Mouse (Mus musculus): ENCODE results near the gene Helz. TPM values are rescaled to one million over a fixed set of nuclear protein-coding genes. Genes with fewer than 3 reads are reported as not detected.
"Not testable (repeated sequence)": the region's sequence is repeated elsewhere in the genome, so short reads cannot be mapped to it uniquely, and the experiment has no call there.

Helz gene
- polyA plus RNA-seq, 1 experiment: 8.9 TPM

DNA sequence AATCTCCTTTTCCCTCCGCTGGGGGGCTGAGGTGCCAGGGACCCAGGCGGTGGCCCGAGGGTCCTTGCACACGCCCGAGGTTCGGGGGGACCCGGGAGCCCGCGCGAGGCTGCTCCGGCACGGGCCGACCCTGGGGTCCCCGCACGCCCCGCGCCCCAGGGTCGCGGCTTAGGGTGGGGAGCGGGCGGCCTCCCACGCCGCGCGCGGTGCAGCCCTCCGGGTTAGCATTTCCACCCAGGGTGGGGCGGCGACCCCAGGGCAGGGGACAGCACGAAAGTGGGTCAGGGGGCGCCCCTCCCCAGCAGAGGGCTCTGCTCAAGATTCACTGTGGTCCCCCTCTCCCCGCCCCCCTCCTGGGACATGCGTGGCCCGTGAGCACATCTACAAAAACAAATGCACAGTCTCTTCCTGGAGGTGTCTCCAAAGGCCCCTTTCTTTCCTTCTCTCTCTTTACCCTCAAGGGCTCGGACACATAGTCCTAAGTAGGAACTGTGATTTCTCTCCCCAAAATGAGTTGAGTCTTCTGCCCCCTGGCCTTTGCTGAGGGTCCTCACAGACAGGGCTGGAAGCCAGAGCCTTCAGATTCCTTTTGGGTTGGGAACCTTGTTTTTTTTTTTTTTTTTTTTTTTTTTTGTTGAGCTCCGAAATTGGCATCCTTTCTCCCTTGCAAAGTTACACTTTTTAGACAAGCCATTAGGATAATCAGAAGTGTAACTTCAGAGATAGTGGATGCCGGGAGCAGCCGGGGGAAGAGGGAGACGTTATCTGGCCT is 660 bp downstream of the Helz start:
- no peak for DNase-seq (ENCODE audit: low read depth)

DNA sequence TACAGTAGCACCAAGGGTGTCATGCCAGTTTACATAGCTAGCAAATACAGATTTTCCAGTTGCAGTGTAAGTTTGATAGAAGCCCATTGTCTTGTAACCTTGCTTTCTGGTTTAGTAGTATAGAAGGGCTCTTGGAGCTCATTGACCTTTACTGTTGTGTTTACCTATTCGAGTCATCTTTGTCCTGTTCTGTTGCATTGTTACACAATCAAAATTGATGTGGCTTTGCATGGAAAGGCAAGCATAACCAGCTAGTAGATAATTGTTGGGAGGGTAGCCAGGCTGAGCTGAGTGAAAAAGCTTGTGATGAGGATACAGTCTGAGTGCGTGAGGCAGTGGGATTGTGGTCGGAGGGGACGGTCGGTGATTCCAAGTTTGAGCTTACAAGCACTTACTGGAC is 12.1 kb downstream of the Helz start:
- DNase-seq (ENCODE audit: low read depth): no peak

DNA sequence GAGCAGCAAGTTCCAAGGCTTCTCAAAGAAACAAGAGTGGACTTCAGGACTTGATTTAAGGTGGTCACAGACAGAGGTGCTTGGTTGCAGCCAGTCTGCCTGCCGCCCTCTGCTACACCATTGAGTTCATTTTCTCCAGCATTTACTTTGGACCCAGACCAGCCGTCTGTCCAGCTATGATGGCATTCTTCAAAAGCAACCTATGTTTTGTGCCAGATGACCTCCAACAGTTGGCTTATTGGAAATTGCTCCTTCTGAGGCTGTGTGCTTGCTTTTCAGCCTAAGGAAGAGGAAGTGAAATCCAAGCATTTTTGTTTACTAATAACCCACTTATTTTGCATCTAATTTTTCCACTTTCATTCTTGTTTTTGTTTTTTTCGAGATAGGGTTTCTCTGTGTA is 19.7 kb downstream of the Helz start:
- DNase-seq (ENCODE audit: low read depth): no peak

DNA sequence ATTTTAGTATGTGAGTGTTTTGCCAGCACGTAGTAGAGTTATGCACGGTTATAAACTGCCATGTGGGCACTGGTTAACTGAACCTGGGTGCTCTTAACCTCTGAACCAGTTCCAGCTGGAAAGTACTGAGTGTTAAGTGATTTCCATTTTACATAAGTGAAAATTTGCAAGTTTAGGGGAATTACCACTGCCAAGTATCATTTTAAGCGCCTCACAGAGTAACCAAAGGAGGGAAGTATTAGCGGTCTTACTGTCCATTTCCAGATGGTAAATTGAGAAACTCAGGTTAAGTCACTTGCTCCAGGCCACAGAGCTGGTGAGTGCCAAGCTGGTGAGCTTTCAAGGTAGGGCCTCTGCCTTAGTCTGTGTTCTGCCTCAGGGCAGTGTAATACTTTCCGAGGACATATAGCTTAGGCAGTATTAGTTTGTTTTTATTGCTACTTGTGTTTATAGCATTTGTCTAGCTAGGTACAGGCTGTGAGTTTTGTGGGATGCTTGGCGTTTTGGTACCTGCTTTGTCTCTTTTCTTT is 20.8 kb downstream of the Helz start:
- DNase-seq (ENCODE audit: low read depth): peak; percentile 65

DNA sequence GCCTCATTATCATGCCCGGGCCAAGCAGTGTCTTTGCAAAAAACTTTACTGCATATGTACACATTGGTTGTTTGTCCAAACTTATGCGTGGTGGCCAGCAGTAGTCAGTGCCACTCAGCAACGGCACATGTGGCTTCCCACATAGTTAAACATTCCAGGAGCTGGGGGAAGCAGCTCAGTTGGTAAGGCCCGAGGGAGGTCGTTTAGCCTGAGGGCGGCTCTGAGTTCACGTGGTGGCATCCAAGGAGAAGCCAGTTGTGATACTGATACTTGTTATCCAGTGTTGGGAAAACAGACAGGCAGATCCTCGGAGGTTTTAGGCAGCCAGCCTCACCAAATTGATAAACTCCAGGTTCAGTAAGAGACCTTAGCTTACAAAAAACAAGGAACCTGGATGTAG is 23.2 kb downstream of the Helz start:
- not testable (repeated sequence) for DNase-seq (ENCODE audit: low read depth)

DNA sequence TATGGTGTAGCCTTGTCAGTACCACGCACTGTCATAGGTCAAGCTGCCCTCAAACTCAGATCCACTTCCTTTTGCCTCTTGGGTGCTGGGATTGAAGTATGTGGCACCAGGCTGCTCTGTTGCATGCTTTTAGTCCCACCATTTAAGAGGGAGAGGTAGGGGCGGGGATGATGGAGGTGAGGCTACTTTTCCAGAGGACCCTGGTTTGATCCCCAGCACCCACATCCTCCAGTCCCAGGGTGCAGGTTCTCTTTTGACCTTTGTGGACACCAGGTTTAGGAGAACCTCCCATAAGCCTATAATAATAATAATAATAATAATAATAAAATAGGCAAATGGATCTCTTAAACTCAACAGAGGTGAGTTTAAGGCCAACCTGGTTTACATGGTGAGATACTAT is 23.6 kb downstream of the Helz start:
- no peak for DNase-seq (ENCODE audit: low read depth)

DNA sequence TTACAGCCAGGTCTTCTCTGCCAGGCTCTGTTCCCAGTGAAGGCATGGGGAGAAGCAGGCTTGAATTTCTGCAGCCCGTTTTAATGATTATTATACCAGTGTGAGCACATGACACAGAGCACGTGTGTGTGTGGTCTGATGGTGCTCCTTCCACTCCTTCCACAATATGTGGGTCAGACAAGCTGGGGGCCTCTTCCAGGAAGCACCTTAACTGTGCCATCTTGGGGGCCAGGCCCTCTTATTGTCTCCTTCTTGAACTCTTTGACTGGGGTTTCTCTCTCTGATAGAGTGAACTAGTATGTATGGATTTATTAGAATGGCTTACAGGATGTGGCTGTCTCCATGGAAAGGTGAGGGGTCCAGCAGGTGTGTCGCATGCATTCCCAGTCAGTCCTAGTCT is 24.8 kb downstream of the Helz start:
- no peak for DNase-seq (ENCODE audit: low read depth)

DNA sequence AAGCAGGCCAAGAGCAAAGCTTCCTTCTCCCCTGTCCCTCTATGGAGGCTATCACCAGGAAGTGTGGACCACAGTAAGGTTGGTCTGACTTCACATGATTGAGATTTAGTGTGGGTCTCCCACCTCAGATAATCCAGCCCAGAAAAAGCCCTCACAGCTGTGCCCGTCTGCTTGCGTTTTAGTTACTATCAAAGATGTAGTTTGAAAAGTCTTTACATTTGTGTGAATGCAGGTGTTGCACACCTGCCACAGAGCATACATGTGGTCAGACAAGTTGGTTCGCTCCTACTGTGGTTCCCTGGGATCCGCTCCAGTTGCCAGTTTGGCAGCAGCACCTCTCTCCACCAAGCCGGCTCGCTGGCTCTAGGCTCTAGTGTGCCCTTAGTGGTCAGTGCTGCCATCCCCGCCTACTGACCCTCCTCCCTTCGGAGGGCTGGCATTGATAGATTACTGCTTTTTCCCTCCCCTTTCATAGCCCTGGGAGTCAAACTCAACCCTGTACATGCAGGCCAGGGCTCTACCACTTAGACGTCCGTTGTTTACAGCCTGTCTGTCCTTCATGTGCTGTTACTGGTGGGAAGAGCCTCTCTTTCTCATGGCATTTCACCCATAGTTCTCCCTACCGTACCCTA is 25.4 kb downstream of the Helz start:
- DNase-seq (ENCODE audit: low read depth): peak; percentile 52

DNA sequence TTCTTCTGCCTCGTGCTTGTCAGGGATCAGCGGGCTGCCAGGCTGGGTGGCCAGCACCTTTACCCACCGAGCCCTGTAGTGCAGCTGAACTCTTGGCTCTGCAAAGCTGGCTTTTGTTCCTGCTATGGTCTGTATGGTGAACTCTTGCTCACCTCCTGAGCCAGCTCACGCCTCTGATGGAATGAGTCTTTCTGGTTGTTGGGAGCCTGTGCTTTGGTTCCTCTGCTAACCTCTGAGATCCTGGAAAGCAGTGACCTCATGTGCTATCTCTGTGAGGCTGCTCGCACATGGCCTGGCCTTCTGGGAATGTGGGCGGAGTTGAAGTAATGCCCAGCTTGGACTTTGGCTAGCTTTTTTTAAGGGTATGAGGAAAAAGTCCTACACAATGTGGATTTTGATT is 26.1 kb downstream of the Helz start:
- peak; percentile 12 for DNase-seq (ENCODE audit: low read depth)

DNA sequence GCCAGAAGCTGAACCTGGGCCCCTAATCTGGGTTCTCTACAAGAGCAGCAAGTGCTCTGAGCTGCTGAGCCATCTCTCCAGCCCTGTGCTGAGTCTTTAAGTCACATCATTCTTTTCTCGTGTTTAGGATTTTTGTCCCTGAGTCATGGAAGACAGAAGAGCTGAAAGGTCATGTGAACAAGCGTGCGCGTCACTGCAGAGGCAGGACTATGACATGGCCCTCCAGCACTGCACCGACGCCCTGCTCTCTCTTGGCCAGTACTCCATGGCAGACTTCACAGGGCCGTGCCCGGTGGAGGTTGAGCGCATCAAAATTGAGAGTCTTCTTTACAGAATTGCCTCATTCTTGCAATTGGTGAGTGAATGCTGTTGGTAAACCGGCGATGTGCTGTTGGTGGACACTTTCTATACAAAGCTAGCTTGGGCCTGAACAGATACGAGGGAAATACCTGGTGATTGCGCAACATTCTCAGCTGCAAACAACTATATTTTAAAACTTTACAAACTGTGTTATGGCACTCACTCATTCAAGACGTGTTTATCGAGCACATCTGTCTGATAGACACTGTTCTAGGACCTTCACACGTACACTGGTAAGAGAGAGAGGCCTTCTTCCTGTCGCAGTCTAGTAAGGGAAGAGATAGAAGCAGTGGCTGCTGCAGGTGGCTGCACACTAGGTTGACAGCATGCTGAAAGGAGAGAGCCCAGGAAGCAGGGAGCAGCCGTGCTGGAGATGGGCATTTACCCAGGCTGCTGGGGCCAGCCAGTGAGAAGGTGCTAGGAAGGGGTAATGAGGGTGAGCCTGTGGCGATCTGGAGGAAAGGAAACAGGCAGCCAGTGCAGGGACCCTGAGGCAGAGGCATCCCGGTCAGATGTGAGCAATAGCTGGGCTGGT is 27.3 kb downstream of the Helz start:
- DNase-seq (ENCODE audit: low read depth): no peak

DNA sequence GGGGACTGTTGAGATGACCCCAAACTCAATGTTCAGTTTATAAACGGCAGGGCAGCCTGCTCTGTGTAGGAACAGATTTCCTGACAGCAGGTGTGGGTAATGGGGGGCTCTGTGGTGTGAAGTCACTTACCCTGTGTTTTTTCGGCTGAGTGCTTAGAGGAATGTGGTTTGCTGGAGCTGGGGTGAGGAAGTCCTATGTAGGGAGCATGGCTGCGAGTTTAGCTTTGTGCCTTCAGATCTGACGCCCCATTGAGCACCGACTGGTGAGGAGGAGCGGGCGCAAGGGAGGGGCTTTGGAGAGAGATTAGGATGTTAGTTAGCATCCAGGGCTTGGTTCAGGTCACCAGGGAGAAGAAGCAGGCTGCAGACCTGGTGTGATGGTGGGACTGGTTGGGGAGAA is 28.5 kb downstream of the Helz start:
- no peak for DNase-seq (ENCODE audit: low read depth)

DNA sequence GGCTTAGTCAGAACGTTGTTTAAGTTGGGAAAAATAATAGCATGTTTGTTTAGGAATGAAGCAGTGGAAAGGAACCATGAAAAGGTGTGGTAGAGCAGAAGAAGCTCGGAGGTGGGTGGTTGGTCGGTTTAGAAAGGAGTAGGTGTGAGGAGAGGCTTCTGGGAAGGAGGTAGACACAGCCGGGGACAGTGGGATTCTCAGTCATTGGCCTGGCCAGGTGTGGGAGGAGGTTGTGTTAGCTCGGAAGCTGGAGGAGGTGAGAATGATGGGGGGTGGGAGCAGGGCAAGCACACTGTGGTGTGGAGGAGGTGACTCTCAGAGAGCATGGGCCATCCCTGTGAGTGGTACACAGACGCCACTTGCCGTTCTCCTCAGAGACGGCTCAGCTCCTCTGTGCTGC is 29.7 kb downstream of the Helz start:
- no peak for DNase-seq (ENCODE audit: low read depth)

DNA sequence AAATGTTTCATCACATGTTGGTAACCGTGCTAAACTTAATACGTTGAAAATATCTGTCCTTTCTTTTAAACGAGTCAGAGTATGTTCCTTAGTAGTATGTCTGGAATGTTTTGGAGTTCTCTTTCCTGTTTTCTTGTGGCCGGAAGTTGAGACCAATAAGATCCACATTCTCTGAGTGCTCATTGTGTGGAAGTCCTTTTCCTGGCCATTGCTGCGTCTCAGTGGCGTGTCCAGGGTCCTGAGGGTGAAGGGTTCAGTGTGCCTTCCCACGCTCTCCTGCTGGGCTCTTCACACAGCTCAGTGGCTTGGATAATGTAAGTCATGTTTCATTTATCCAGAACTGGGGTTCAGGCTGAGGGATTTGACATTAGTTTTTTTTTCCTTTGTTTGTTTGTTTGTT is 30.5 kb downstream of the Helz start:
- no peak for DNase-seq (ENCODE audit: low read depth)

DNA sequence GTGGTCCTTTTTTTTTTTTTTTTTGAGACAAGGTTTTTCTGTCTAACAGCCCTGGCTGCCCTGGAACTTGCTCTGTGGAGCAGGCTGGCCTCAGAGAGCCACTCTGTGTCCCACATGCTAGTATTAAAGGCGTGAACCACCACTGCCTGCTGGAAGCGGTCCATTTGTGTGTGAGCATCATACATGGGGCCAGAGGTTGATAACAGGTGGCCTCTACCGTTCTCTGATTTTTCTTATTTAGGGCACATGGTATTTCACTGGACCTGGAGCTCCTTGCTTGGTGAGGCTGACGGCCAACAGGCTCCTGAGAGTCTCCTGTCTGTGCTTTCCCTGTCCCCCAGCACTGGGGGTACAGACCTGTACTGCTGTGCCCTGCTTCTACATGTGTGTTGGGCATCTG is 33.1 kb downstream of the Helz start:
- no peak for DNase-seq (ENCODE audit: low read depth)

DNA sequence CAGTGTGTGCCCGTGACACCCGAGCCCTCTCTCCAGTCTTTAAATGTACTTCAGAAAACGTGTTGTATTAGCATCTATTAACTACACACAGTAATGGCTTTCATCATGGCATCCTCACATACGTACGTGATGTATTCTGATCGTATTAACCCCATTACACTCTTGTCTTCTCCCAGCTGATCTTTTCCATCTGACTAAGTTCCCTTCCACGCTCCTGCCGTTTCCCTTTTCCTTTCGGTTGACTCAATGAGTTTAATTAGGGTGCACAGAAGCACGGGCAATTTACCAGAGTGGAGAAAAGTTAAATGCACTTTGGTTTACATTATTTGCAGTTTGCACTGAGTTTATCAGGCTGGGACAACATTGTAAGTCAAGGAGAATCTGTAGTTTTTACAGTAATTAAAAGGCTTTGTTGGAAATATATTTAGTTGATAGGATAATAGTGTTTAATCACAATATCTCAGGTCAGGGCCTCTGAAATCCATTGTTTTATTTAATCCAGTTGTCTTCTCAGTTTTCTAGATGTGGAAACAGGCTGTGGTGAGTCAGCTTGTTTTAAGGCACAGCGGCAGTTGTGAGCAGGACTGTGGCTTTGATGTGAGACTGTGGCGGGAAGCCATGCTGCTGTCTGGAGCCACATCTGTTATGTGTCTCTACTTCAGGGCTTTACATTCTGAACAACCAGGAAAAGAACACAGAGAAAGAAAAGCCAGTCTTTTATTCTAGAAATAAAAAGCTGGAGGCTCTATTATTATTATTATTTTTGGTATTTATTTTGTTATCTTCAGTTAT is 37.1 kb downstream of the Helz start:
- no peak for DNase-seq (ENCODE audit: low read depth)

DNA sequence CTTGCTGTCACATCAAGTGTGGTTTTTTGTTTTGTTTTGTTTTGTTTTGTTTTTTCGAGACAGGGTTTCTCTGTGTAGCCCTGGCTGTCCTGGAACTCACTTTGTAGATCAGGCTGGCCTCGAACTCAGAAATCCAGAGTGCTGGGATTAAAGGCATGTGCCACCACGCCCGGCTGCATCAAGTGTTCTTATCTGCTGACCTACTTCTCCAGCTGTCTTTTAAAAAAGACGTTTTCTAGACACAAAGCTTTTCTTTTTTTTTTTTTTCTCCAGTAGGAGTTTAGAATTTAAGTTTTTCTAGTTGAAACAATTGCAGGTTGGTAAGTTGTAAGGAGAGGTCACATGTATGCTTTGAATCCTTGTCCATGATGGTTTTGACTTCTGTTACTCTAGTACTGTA is 38.4 kb downstream of the Helz start:
- DNase-seq (ENCODE audit: low read depth): not testable (repeated sequence)

DNA sequence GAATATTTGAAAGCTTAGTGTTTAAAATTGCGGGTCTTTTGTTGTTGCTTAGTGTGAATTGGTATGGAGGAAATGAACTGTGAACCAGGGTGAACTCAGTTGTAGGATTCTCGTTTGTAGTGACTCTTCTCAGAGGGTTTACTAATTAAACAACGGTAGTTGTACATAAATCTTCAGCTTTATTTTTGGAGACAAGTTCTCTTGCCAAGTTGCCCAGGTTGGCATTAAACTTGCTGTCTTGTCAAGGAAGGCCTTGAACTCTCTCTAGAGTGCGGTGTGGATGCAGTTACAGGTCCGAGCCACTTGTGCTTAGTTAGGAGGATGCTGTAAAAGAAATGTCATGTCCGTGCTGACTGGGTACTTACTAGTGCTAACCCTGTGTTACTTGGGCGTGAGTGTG is 39.4 kb downstream of the Helz start:
- no peak for DNase-seq (ENCODE audit: low read depth)

DNA sequence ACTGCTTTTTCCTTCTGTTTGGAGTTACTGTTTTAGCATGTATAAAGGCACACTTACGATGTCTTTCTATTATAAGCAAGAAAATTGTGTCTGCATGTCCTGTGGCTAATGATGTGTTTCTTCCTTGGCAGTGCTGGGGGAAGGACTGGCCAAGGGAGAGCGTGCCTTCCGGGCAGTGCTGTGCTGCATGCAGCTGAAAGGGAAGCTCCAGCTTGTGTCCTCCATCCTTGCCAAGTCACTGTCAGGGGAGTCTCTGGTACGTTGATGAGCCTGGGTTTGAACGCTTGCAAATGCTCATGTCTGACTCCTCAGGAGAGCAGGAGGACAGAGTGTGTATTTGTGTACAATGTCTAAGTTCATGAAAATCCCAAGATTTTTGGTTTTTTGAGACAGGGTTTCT is 44.8 kb downstream of the Helz start:
- no peak for DNase-seq (ENCODE audit: low read depth)

DNA sequence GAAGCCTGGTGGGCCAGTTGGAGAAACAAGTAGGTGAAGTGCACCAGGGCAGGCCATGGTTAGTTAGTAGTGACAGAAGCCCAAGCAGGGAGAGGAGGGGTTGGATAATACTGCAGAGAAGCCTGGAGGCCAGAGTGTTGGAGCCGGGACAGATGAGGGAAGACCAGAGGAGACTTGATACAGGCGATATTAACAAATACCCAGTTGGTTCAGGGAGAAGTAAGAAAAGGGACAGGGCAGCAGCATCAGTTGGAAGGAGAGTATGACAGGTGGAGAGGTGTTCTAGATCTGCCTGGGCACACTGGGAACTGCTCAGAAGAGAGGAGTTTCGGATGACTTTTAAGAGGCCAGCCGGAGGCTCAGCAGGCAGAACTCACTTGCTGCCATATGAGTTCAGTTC is 49.7 kb downstream of the Helz start:
- DNase-seq (ENCODE audit: low read depth): no peak

DNA sequence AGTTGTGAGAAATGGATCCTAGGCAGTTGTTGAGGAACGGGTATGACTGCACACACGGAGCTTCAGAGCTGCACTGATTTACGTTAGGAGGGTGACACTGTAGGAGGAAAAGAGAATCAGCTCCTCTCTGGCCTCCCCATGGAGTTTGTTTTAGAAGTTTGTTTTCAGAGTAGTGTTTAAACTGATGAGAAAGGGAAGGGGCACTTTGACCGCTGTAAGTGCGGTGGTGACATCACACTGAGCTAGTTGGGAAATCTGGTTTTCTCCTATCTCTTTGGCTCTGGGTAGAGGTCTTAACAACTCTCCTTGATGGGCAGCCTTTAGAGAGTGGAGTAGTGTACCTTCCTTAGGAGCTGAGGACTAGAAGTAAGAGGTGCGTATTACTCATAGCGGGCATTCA is 58.0 kb downstream of the Helz start:
- DNase-seq (ENCODE audit: low read depth): no peak

DNA sequence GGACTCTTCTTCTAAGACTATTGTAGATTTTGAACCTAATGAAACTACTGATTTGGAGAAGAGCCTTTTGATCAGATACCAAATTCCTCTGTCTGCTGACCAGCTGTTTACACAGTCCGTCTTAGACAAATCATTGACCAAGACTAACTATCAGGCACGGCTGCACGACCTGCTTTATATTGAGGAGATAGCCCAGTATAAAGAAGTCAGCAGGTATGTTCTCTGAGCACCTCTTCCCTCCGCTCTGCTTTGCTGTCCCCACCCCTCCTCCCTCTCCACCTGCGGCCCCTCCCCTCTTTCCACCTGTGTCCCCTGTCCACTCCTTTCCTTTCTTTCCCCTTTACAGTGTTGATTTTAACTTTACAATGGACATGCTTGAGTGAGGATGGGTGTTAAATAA is 66.2 kb downstream of the Helz start:
- no peak for DNase-seq (ENCODE audit: low read depth)

DNA sequence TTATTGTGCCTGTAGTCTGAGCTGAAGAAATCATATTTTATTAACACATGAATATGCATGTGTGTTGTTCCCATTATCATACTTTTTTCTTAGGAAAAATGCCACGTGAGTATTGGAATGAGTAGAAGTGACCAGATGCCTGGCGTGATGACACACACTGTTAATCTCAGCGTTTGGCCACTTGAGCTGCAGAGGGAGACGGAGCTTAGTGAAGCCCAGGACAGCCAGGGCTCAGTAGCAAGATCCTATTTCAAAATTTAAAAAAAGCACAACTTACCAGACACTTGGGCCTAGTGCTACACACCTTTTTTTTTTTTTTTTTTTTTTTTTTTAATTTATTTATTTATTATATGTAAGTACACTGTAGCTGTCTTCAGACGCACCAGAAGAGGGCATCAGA is 68.0 kb downstream of the Helz start:
- DNase-seq (ENCODE audit: low read depth): no peak

Data from gonadal fat pad, adult 2 months (tissue).